Mouse (Mus musculus) thymus, postnatal 25 days (tissue): ENCODE measurements around the gene Cyfip2.

Experiments
- DNase-seq: peaks from one replicate; pipeline ENCODE4 v3.0.0; 2022

Gene Cyfip2

DNA sequence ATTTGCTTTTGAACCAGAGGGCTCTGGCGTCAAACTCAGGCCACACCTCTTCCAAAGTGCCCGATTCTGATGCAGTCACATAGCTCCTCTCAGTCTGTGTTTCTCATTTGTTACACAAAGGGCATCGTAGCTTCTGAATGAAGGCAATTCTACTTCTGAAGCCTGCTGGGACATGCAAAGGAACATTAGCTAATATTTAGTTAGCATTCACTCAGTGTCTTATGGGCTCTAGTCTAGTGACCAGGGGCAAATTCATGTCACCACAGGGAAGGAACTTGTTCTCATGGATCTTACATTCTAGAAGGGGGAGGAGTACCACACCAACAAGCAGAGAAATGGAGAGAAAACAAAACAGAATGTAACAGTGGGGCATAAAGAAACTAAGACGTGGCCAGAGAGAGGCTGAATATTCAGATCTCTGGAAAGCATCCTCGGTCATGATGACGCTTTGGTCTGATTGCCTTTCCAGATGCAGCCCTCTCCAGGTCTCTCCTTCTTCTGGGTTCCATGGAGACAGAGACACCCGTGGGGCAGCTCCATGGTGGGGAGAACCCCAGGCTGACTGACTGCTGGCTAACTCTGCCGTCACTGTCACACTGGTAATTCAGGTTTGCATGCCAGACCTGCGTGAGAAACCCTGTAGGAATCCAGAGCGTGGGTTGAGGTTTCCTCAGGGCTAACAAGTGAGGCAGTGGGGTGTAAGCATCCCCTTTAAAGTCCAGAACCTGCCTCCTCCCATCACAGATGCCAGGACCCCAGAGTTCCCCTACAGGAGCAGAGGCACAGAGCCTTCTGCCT lies 135.2 kb downstream of the Cyfip2 start:
- no peak for DNase-seq

- DNase-seq = no peak
Measured at GRCm38 (mm10) chr11:46176155-46176554, 136.5 kb downstream of the Cyfip2 start.

DNA sequence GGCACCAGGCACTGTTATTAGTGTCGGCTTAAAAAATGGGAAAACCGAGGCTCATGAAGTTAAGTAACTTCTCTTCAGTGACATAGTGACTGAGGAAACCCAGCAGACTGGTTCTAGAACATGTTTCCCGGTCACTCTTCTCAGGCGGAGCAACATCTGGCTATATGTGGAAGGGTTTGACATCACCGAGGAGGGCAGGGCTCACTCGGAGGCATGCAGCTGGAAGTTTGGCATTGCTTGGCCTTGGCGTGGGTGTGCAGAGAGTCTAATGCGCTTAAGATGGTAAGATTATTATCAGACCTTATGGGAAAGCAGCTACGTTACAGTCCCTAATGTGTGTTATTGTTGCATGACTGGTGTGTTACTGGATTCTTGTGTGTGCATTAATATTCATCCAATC lies 140.5 kb downstream of the Cyfip2 start:
- no peak for DNase-seq

DNA sequence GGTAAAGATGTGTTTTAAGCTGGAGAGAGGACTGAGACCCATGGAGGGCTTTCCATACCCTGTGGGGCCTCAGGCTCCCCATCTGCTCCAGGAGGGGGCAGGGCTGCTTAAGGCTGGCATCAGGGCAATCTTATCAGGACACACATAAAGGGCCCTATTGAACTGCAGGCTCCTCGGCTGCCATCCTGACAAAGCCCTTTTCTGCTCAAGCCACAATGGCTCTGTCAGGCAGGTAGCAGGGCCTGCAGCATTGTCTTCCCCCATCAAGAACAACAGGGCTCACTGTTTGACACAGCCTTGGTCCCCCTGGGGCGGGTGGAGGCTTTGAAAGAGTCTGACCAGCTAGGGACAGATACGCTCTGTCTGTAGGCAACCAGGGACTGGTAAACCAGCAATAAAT lies 142.8 kb downstream of the Cyfip2 start:
- no peak for DNase-seq

GRCm38 (mm10) chr11:46168506-46168905 lies 144.2 kb downstream of the Cyfip2 start:
- DNase-seq = no peak

DNA sequence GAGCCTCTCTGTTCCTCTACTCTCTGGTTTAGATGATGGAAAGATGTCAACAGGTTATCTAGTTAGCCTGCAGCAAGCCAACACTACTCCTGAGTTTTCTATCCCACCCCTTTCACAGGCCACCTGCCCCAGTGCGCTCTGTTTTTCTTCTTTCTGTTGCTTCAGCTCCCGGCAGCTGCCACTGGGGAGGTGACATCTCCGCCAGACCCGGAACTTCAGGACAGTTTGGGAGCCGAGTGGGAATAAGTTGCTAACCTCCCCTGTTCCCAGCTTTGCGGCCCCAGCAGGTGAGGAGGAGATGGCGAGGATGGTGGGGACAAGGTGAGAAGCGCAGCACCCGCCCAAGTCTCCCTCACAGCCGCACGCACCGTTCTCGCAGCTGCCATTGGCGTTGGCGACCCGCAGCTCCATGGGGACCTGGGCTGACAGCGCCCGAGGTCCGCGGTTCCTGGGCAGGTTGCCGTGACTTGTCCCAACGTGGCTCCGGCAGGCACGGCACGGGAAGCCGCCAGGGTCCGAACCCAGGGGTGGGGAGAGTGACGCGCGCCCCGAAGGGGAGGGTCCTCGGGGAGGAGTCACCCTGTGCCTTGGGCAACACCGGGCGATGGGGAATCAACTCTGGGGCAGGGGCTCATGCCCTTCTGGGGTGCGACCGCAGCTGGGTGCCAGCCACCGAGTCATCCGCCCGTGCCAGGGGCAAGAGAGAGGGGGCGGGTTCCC lies 146.6 kb downstream of the Cyfip2 start, which contains the start of gene Nipal4:
Gene Nipal4 (minus strand): TSS at position 643 of the 720 bp plus-strand sequence.
- peak; percentile 6 for DNase-seq

- DNase-seq = no peak
Measured at GRCm38 (mm10) chr11:46157462-46157861, 155.2 kb downstream of the Cyfip2 start.

DNA sequence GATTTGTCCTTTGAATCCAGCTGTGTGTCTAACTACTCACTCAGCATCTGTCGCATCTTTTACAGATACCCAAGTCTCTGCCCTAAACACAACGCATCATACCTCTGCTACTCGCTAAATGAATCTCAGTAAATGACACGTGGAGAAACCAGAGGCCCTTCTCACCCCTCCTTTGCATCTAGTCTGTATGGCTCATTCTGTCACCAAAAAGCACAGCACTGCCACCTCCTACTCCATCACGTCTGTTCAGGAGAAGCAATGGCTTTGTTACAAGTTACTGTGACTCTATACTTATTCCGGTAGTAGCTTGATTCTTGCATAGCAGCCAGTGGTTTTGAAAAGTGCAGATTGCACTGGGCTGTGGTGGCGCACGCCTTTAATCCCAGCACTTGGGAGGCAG lies 155.7 kb downstream of the Cyfip2 start:
- no peak for DNase-seq

- no peak for DNase-seq
Measured at GRCm38 (mm10) chr11:46146619-46147018, 166.0 kb downstream of the Cyfip2 start.

DNA sequence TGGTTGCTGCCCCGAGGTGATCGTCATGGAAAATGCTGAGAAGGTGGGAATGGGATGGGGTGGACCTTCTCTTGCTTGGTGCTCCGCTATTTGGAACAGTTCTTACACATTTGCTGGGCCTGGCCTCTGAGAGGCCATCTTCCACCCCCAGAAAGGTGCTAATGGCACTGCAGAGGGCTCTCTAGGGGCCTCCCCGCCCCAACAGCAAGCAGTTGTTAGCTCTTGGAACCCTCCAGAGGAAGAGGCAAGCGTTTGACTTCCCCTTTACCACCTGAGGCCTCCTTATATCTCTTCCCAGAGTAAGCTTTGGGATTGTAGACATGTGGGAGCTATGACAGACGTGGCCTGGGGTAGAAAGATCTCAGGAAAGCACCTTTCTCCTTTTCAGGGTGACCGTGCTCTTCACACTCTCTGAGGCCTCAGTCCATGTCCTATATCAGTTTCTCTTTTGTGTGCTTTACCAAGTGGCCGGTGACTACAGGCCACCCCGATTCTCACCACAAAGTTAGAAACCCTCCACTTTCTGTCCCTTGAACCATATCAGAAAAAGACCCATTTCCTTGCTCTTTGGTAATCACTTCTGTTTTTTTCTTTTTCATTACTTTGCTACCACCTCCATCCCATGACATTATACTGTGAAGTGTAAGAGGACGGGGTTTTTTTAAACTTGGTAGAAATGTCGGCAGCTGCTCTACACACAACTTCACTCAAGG lies 167.3 kb downstream of the Cyfip2 start:
- DNase-seq = no peak
